Mouse (Mus musculus): ENCODE results near the gene Wdr63. TPM values are rescaled to one million over a fixed set of nuclear protein-coding genes. Genes with fewer than 3 reads are reported as not detected.
A peak's percentile ranks its signal among the peaks of the same experiment; 100 is the strongest.

Wdr63 gene
- 0.62 and 0.92 TPM in 2 replicates for polyA plus RNA-seq (2015; fragmentation: Nextera tagmentation; extraction: Ambion mirVana)

DNA sequence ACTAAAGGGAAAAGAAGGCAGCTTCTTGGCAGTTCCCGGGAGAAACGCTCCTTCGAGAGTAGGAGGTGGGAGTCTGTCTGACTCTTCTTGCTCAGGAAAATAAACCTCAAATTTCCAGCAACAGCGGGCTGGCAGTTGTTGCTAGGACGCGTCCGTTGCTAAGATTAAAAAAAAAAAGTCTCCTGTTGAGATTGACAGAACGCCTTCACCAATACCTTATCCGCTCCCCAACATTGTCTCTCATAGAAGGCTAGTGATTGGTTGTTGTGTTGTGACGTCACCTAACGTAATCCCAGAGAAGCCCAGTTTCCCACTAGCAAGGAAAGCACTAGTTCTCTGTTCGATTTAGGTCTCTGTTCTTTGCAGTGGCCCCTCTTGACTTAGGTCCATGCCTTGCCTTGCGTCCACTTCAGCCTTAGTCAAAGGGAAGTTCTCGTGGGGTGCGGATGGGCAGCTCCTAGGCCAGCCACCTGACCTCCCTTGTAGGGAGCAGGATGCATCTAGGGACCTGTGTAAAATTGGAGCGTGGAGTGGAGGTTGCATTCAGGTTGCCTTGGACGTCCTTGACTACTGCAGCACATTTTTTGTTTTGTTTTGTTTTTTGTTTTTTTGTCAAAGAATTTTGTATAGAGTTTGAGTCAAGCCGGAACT is at the start of gene Wdr63:
Wdr63 (minus strand) TSS at position 210 of the 651 bp plus-strand sequence.
- H3K9me3 ChIP-seq (ENCODE audit: control insufficient read depth, low read length) = no peaks in the 10 kb centered on the region
- peak within 1 kb of the TSS; percentile 41 for H3K9ac ChIP-seq (replicated peaks; ENCODE audit: low read depth, low read length)
- WGBS = 12% methylated on average over 18 of the region's 18 CpGs
- H3K4me3 ChIP-seq (replicated peaks; ENCODE audit: low read length) = peak within 1 kb of the TSS; percentile 51
- H3K4me1 ChIP-seq (replicated peaks; ENCODE audit: control insufficient read depth, insufficient read depth, low read length) = peaks cover 11% of the 10 kb centered on the region; the same call in 1 of the 2 replicates
- peak within 1 kb of the TSS; percentile 96 for H3K4me2 ChIP-seq (ENCODE audit: low read length)
- H3K27ac ChIP-seq (ENCODE audit: low read length) = no peak within 1 kb of the TSS
- 0 out of 2 replicates have a peak, but pooled peaks cover 3% of the 10 kb centered on the region for H3K27me3 ChIP-seq (replicated peaks; ENCODE audit: control insufficient read depth, insufficient read depth, low read length)
- ATAC-seq = peak; percentile 99
- no peaks in the 10 kb centered on the region for H3K36me3 ChIP-seq (ENCODE audit: control insufficient read depth, insufficient read depth)

DNA sequence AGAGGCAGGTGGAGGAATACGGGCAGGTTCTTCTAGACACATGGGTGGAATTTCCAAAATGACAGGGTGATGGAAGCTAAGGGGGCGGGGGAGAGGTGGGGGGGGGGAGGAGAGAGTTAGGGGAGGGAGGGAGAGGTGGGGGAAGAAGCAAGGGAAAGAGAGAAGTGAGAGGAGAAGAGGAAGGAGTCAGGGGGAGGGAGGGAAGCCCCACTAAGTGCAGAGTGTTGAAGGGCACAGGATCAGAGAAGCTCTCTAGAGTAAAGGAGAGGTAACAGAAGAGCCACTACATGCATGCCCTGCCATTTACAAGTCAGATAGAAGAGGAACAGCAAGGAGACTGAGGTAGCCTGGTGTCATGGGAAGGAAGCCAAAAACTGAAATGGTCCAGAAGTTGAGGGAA is 48.9 kb upstream of the Wdr63 start:
- 93% methylated on average over 2 of the region's 2 CpGs for WGBS
- no peak overlapping the region for H3K27ac ChIP-seq (ENCODE audit: low read length)
- H3K4me2 ChIP-seq (ENCODE audit: low read length) = no peak overlapping the region
- no peak overlapping the region for H3K4me3 ChIP-seq (replicated peaks; ENCODE audit: low read length)
- H3K4me1 ChIP-seq (replicated peaks; ENCODE audit: control insufficient read depth, insufficient read depth, low read length) = no peaks in the 10 kb centered on the region
- H3K9me3 ChIP-seq (ENCODE audit: control insufficient read depth, low read length) = no peaks in the 10 kb centered on the region
- H3K27me3 ChIP-seq (replicated peaks; ENCODE audit: control insufficient read depth, insufficient read depth, low read length) = no peaks in the 10 kb centered on the region
- no peak for ATAC-seq
- no peaks in the 10 kb centered on the region for H3K36me3 ChIP-seq (ENCODE audit: control insufficient read depth, insufficient read depth)
- H3K9ac ChIP-seq (replicated peaks; ENCODE audit: low read depth, low read length) = no peak overlapping the region

DNA sequence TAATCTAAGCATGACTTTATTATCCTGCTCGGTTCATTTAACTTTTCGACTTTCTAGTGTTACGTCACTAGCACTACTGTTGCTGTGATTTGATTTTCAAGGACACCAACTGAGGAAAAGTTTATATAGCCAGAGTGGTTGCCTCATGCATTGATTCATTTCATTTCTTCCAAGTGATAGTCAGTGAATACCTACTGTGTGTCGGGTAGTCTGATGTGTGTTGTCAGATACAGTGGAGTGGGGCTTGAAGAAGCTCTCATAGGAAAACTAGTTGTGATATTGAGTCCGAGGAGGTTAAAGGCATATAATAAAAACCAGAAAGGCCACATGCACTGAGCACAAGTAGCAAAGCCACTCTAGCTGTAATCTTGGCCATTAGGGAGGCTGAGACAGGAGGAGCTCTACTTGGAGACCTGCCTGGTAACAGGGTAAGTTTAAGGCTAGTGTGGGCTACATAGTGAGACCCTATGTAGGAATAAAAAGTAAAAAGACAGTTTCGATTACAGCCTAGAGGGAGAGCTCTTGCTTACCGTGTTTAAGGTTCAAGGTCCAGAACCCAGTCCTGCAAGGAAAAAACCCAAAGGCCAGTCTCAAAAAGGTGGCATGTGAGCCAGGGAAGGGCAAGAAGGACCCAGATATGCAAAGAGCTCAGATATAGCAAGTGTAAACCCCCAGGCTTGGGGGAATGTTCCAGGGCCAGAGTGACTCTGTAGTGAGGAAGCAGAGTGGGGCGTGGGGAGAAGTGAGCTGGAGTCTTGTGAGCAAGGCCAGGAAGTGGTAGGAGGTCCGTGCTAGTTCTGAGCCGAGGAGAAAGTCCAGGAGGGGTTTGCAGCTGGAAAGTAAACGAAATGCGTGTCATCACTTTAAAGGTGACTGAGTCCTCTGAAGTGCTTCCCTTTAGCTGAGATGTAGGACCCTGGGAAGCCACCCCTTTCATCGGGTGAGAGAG is 48.0 kb upstream of the Wdr63 start:
- H3K36me3 ChIP-seq (ENCODE audit: control insufficient read depth, insufficient read depth) = no peaks in the 10 kb centered on the region
- H3K9me3 ChIP-seq (ENCODE audit: control insufficient read depth, low read length) = no peaks in the 10 kb centered on the region
- H3K27me3 ChIP-seq (replicated peaks; ENCODE audit: control insufficient read depth, insufficient read depth, low read length) = 0 out of 2 replicates have a peak, but pooled peaks cover 3% of the 10 kb centered on the region
- ATAC-seq = no peak
- H3K4me1 ChIP-seq (replicated peaks; ENCODE audit: control insufficient read depth, insufficient read depth, low read length) = no peaks in the 10 kb centered on the region
- H3K27ac ChIP-seq (ENCODE audit: low read length) = no peak overlapping the region
- H3K4me3 ChIP-seq (replicated peaks; ENCODE audit: low read length) = no peak overlapping the region
- WGBS = 85% methylated on average over 13 of the region's 13 CpGs
- no peak overlapping the region for H3K4me2 ChIP-seq (ENCODE audit: low read length)
- H3K9ac ChIP-seq (replicated peaks; ENCODE audit: low read depth, low read length) = no peak overlapping the region

DNA sequence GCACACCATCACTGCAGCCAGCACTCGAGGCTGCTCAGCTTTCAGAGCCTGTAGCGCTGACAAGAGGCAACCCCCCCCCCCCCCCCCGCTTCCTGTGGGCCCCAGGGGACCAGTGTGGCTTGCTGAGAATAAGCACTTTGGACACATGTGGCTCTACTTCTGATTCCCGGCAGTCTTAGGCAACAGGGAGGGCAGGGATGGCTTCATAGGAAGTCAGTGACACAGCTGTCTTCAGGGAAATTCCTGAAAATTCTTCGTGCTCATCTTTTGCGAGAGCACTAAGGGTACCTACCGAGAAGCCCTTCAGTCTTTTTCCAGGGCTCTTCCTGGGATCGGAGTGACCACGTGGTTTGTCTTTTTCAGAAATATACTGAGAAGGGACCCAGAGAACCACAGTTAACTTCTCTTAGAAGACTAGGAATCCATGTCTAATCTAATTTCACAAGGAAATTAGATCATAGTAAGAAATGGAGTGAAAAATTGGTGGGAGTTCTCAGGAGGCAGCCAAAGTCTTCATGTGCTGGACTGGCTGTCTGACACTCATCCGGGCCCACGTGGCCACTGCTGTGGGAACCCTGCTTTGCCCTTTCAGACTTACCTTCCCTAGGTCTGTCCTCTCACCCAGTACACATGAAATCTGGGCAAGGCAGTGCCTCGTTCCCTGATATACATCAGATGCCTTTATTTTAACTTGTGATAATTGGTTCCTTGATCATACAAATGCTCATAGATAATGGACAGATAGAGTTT is 46.1 kb upstream of the Wdr63 start:
- no peaks in the 10 kb centered on the region for H3K36me3 ChIP-seq (ENCODE audit: control insufficient read depth, insufficient read depth)
- WGBS = 44% methylated on average over 12 of the region's 12 CpGs
- H3K27me3 ChIP-seq (replicated peaks; ENCODE audit: control insufficient read depth, insufficient read depth, low read length) = peaks cover 3% of the 10 kb centered on the region; the same call in 1 of the 2 replicates
- H3K9me3 ChIP-seq (ENCODE audit: control insufficient read depth, low read length) = no peaks in the 10 kb centered on the region
- H3K9ac ChIP-seq (replicated peaks; ENCODE audit: low read depth, low read length) = no peak overlapping the region
- no peak overlapping the region for H3K4me3 ChIP-seq (replicated peaks; ENCODE audit: low read length)
- peaks cover 9% of the 10 kb centered on the region for H3K4me1 ChIP-seq (replicated peaks; ENCODE audit: control insufficient read depth, insufficient read depth, low read length)
- H3K4me2 ChIP-seq (ENCODE audit: low read length) = no peak overlapping the region
- ATAC-seq = no peak
- no peak overlapping the region for H3K27ac ChIP-seq (ENCODE audit: low read length)

DNA sequence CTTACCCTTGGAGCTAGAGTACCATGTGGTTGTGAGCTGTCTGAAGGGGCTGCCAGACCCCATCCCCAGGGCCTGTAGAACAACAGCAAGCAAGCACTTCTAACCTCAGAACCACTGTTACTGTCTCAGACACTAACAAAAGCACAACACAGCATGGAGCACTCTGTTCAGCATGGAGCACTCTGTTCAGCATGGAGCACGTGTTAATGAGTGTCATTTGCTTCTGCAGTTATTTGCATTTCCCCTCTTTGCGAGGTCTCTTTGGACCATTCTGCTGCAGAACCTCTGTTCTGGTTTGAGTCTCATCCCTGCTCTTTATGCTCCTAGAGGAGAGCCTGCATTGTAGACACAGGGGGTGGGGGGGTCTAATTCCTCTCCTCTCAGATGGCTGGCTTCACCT is 45.0 kb upstream of the Wdr63 start:
- H3K27ac ChIP-seq (ENCODE audit: low read length) = no peak overlapping the region
- no peaks in the 10 kb centered on the region for H3K9me3 ChIP-seq (ENCODE audit: control insufficient read depth, low read length)
- no peak overlapping the region for H3K9ac ChIP-seq (replicated peaks; ENCODE audit: low read depth, low read length)
- H3K4me3 ChIP-seq (replicated peaks; ENCODE audit: low read length) = no peak overlapping the region
- H3K36me3 ChIP-seq (ENCODE audit: control insufficient read depth, insufficient read depth) = no peaks in the 10 kb centered on the region
- peaks cover 3% of the 10 kb centered on the region; the same call in 1 of the 2 replicates for H3K27me3 ChIP-seq (replicated peaks; ENCODE audit: control insufficient read depth, insufficient read depth, low read length)
- peaks cover 9% of the 10 kb centered on the region for H3K4me1 ChIP-seq (replicated peaks; ENCODE audit: control insufficient read depth, insufficient read depth, low read length)
- WGBS = 71% methylated on average over 2 of the region's 2 CpGs
- no peak for ATAC-seq
- no peak overlapping the region for H3K4me2 ChIP-seq (ENCODE audit: low read length)

DNA sequence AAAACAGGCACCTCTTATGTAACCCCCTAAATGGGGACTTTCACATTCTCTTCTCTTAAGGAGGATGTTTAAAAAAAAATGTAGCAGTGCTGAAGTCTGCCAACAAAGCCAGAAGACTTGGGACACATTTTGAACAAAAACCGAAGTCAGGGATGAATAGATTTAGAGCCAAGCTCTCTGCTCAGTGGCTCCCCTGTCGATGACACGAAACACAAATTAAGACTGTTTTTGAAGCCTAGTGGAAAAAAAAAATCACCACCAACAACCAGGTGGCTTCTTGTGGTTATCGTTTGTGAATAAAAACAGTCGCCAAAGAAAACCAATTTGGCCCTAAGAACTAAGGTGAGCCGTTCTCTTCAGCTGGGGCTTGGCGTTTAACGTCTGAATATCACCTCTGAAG is 44.4 kb upstream of the Wdr63 start:
- ATAC-seq = no peak
- Histone ChIP-seq H3K4me2 (ENCODE audit: low read length) (no peak overlapping the region), H3K27me3 (replicated peaks; ENCODE audit: control insufficient read depth, insufficient read depth, low read length) (peaks cover 3% of the 10 kb centered on the region; the same call in 1 of the 2 replicates), H3K9ac (replicated peaks; ENCODE audit: low read depth, low read length) (no peak overlapping the region), H3K9me3 (ENCODE audit: control insufficient read depth, low read length) (no peaks in the 10 kb centered on the region), H3K27ac (ENCODE audit: low read length) (no peak overlapping the region), H3K4me1 (replicated peaks; ENCODE audit: control insufficient read depth, insufficient read depth, low read length) (peaks cover 9% of the 10 kb centered on the region), H3K4me3 (replicated peaks; ENCODE audit: low read length) (no peak overlapping the region), H3K36me3 (ENCODE audit: control insufficient read depth, insufficient read depth) (no peaks in the 10 kb centered on the region)
- WGBS = 83% methylated on average over 8 of the region's 8 CpGs

DNA sequence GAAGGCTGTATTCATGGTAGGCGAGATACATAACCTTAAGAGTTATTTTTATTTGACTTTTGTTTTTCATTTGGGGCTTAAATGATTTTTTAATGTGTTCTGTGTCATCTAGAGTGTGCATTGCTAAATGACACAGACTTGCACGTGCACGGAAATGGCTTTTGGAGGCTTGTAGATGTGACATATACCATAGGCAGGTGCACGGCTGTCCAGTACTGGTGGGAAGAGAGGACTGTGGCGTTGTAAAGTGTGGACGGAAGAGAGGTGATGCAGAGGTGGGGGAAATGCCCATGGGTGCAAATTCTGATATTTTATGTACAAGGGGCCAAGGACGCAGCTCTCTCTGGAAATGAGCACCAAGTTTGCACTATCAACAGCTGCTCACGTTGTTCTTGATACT is 43.8 kb upstream of the Wdr63 start:
- no peak overlapping the region for H3K4me3 ChIP-seq (replicated peaks; ENCODE audit: low read length)
- no peaks in the 10 kb centered on the region for H3K36me3 ChIP-seq (ENCODE audit: control insufficient read depth, insufficient read depth)
- H3K9me3 ChIP-seq (ENCODE audit: control insufficient read depth, low read length) = no peaks in the 10 kb centered on the region
- WGBS = 95% methylated on average over 8 of the region's 8 CpGs
- H3K27me3 ChIP-seq (replicated peaks; ENCODE audit: control insufficient read depth, insufficient read depth, low read length) = peaks cover 3% of the 10 kb centered on the region; the same call in 1 of the 2 replicates
- H3K4me1 ChIP-seq (replicated peaks; ENCODE audit: control insufficient read depth, insufficient read depth, low read length) = peaks cover 9% of the 10 kb centered on the region
- H3K4me2 ChIP-seq (ENCODE audit: low read length) = no peak overlapping the region
- no peak for ATAC-seq
- no peak overlapping the region for H3K27ac ChIP-seq (ENCODE audit: low read length)
- no peak overlapping the region for H3K9ac ChIP-seq (replicated peaks; ENCODE audit: low read depth, low read length)

DNA sequence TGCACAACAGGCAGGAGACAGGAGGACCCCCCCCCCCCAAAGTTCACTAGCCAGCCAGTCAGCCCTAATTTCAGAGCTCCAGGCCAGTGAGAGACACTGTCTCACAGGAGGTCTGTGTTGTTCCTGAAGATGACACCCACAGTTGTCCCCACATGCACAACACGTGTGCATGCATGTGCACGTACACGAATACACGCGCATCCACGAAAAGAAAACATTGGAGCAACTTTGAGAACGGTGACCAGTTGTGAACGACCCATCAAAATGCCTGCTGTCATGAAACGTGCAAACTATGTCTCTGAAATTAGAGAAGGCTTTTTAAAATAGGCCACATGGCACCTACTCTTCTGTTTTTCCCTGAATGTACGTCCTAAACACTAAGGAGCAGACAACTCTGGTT is 43.4 kb upstream of the Wdr63 start:
- no peak overlapping the region for H3K9ac ChIP-seq (replicated peaks; ENCODE audit: low read depth, low read length)
- no peak overlapping the region for H3K27ac ChIP-seq (ENCODE audit: low read length)
- peaks cover 9% of the 10 kb centered on the region for H3K4me1 ChIP-seq (replicated peaks; ENCODE audit: control insufficient read depth, insufficient read depth, low read length)
- H3K9me3 ChIP-seq (ENCODE audit: control insufficient read depth, low read length) = no peaks in the 10 kb centered on the region
- no peak for ATAC-seq
- WGBS = 92% methylated on average over 10 of the region's 10 CpGs
- no peak overlapping the region for H3K4me3 ChIP-seq (replicated peaks; ENCODE audit: low read length)
- no peak overlapping the region for H3K4me2 ChIP-seq (ENCODE audit: low read length)
- H3K36me3 ChIP-seq (ENCODE audit: control insufficient read depth, insufficient read depth) = no peaks in the 10 kb centered on the region
- H3K27me3 ChIP-seq (replicated peaks; ENCODE audit: control insufficient read depth, insufficient read depth, low read length) = peaks cover 3% of the 10 kb centered on the region; the same call in 1 of the 2 replicates

DNA sequence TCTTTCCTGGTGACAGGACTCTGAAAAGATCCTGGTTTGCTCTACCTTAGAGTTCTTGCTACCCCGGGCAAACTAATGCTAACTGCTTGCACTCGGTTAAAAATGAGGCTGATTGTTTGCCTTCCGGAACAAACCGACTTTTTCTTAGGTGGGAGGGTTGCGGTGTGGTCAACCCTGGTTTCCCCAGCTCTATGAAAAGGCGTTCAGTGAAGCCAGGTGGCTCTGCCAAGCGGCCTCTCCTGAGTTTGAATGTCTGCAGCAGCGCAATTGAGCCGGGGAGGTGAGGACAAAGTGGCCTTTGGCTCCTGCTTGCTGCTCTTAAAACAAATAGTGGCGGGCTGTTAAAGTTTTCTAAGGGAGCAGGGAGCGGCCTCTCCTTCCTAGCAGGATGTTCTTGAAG is 42.6 kb upstream of the Wdr63 start:
- Histone ChIP-seq H3K27ac (ENCODE audit: low read length) (no peak overlapping the region), H3K9ac (replicated peaks; ENCODE audit: low read depth, low read length) (no peak overlapping the region), H3K4me3 (replicated peaks; ENCODE audit: low read length) (no peak overlapping the region), H3K27me3 (replicated peaks; ENCODE audit: control insufficient read depth, insufficient read depth, low read length) (peaks cover 3% of the 10 kb centered on the region; the same call in 1 of the 2 replicates), H3K36me3 (ENCODE audit: control insufficient read depth, insufficient read depth) (no peaks in the 10 kb centered on the region), H3K4me1 (replicated peaks; ENCODE audit: control insufficient read depth, insufficient read depth, low read length) (peaks cover 9% of the 10 kb centered on the region), H3K9me3 (ENCODE audit: control insufficient read depth, low read length) (no peaks in the 10 kb centered on the region), H3K4me2 (ENCODE audit: low read length) (peak overlapping the region; percentile 83)
- ATAC-seq = no peak
- WGBS = 32% methylated on average over 11 of the region's 11 CpGs

Data from forebrain, embryonic 16.5 days (tissue).